Mouse (Mus musculus): ENCODE measurements around the gene Prkca.

The Prkca gene

GRCm38 (mm10) chr11:108294305-108294813 lies 49.4 kb downstream of the Prkca start:
- no peak for DNase-seq

- DNase-seq, result no peak
Measured at GRCm38 (mm10) chr11:108293843-108294242, 49.9 kb downstream of the Prkca start.

DNA sequence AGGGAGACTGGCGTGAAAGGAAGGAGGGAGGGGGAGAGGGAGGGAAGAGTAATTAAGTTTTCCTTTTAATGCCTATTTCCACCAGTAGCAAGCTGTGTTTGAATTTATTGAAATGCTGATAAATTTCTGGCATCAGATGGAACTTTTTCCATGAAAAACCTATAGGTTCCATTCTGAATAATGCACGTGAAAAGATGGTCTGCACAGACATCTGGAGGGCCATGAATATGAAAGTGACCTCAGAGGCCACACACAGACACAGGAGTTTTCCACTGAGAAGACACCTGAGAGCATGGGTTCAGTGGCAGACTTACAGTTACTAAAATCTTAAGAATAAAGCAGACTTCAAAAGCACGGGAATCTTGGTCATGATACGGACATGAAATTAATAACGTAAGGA lies 54.5 kb downstream of the Prkca start:
- no peak for DNase-seq

- peak in 1 of 2 experiments; percentile 23 for DNase-seq
Measured at GRCm38 (mm10) chr11:108287321-108287720, 56.4 kb downstream of the Prkca start.

DNA sequence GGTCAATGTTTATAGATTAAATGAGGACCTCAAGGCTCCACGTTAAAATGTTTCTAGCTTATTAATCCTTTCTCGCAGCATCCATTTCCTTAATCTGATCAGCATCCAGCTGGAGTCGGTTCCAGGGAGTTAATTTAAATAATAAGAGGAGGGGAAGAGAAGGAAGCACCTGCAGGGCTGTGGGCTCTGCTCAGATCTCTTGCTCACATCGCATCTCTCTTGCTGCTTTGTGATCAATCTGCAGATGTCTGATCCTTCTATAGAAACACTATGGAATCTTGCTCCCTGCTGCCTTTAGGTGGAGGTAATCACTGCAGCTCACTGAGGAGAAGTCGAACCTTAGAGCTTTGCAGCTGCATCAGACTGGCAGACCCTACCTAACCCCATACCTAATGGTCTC lies 58.7 kb downstream of the Prkca start:
- no peak for DNase-seq

- DNase-seq, result no peak
Measured at GRCm38 (mm10) chr11:108282850-108283459, 60.8 kb downstream of the Prkca start.

GRCm38 (mm10) chr11:108279748-108280373 lies 63.9 kb downstream of the Prkca start:
- no peak for DNase-seq

DNA sequence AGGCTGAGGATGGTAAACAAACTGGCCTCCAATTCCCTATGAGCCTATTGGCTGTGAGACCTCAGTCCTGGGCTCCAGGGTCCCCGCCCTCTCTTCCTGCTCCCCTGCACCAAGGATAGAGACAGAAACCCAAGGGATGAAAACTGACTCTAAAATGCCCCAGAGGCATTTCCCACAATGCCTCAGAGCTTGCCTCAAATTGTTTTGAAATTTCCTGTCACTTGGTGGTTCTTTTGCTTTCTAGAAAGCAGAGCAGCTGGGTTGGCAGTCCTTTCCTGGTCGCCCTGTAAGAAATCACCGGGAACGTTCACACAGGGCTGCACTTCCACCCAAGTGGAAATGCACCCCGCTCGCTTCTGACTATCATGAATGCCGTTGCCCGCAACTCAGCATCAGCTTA lies 66.6 kb downstream of the Prkca start:
- DNase-seq, result no peak

DNA sequence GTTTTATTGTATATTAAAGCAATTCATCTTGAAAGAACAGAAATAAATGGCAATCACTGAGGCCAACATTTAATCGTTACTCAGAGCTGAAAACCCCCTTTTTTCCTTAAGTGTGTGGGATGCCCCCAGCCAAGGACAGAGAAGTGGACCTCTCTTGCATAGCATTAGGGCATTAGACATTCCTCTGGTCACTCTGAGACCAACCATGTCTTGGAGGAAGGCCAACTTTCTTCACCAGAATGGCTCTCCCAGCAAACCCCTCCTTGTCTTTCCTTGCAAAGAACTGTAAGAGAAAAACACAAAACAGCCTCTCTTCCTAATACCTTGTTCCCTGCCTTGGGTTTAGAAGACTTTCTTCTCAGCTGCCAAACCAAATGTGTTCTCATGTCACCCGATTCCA lies 67.6 kb downstream of the Prkca start:
- no peak for DNase-seq

- peak; percentile 47 to 48 for DNase-seq
Measured at GRCm38 (mm10) chr11:108274046-108274445, 69.7 kb downstream of the Prkca start.

- no peak for DNase-seq
Measured at GRCm38 (mm10) chr11:108273415-108273965, 70.2 kb downstream of the Prkca start.

DNA sequence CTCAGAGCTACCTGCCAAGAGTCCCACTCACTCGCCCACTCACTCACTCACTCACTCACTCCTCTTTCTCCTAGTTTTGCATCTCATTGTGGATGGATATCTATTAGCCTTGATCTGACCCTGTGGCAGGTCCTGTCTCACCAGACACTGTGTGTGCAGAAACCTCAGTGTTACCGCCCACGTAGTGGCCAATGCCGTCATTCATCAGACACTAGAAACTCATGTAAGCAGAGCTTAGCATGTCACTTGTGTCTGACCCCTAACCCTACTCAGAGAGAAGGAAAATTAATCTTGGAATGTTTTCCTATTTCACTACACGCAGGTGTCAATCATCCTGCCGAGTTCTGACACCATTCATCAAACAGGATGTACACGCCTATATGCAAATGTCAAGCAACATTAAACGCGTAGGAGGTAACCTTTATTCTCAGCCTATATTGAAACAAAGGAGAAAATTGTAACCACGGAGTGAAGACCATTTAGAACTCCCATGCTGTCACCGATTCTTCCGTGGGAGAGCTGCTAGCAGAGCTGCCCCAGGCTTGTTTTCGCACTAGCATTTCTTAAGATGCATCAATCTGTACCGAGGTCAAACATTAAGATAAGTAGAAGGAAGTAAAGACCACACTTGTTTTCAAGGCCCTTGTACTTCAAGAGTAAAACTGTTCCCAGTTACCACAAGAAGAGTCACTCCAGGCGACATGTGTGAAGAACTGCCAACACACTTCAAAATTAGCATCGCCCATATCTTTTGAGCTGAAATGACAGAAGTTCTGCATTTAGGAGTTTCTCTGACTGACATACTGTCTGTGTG lies 70.9 kb downstream of the Prkca start:
- no peak for DNase-seq

GRCm38 (mm10) chr11:108271305-108271704 lies 72.4 kb downstream of the Prkca start:
- no peak for DNase-seq

GRCm38 (mm10) chr11:108269516-108269915 lies 74.2 kb downstream of the Prkca start:
- no peak for DNase-seq

- DNase-seq, result no peak
Measured at GRCm38 (mm10) chr11:108268421-108269322, 75.1 kb downstream of the Prkca start.

DNA sequence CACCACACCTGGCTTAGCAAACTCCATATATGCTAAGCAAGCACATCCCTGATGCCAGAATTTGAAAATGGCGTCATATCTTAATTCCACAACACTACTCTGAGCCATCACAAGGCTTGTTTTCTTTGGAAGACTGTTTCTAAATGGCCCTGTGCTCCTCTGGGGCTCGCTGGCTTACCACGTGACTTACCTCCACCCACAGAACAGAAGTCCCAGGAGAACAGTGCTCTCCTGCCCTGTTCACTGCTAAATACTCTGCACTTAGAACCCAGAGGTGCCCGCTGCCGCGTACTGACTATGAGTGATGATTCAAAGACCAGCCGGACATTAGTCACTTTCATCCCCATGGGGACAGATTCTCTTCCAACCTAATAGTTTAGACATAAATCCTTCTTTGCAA lies 75.9 kb downstream of the Prkca start:
- no peak for DNase-seq

DNA sequence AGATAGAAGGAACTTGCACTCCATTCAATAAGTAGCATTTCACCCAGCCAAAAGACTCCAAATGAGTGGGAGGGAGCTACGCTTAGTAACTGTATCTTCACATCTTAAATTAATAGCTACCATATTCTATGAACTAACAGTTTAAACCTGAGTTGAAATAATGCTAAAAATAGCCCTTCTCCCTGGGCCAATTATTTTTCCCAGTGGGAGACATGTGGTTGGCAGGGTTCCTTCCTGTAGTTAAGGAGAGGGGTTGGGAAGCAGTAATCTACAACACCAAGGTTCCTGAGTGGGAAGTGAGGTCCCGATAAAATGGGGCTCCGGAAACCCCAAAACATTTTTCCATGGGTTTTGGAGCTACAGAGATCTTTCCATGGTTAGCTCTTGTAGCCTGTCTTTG lies 76.7 kb downstream of the Prkca start:
- DNase-seq, result no peak

GRCm38 (mm10) chr11:108263868-108264267 lies 79.9 kb downstream of the Prkca start:
- DNase-seq, result no peak

DNA sequence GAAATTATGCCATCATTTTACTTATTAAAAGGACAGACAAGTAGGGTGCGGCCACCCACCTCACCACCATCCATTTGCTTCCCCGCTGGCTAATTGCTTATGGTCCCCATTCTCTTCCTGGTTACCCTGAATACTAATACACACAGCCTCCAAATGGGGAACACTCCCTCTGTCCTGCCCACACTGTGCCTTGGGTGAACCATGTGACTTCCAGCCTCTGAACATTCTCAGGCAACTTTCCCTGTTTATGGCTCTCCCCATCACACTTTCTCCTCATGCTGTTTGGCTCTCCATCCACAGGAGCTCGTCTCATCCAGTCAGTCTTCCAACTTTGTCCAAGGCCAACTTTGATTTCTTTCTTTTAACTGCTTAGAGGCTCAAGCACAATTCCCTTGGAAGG lies 80.3 kb downstream of the Prkca start:
- DNase-seq, result no peak

DNA sequence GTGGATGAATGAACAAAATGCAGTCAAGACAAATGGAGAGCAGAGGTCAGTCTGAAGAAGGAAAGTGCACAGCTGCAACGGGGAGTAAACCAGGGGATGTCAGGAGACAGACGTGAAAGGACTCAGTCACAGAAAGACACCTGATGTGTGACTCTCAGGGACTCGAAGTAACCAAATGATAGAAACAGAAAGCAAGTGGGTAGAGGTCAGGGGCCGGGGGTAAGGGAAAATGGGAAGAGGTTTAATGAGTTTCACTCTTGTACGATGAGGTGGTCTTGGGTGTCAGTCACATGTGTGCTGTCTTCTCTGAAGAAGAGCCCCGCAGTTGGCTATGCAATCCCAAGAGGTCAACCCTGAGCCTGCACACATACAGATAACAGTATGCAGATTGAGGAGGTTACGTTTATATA lies 82.0 kb downstream of the Prkca start:
- DNase-seq, result no peak

- no peak for DNase-seq
Measured at GRCm38 (mm10) chr11:108260775-108261517, 82.8 kb downstream of the Prkca start.

DNA sequence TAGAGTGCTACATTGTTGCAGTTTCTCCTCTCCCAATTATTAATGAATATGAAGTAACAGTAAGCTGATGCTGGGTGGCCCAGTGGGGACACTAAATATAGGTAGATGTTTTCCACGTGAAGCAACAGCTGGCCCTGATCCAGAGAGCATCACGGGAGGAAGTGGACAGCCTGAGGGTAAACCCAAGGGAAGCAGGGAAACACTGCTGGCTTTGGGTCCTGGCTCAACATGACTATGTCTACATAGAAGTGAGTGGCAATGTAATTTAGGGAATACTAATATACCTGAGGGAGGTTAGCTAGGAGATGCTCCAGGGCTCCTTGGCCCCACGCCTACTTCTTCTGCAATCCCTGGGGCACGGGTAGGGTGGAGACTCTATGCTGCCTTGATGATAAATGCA lies 84.3 kb downstream of the Prkca start:
- DNase-seq, result peak; percentile 22 to 32
